Mouse (Mus musculus): ENCODE measurements around the gene Ostn.

- TF ChIP-seq CTCF (IDR thresholded peaks at IDR 0.05; ENCODE audit: borderline replicate concordance, insufficient read depth, low read depth, low read length) (no peak), POLR2A (IDR thresholded peaks at IDR 0.05; ENCODE audit: borderline replicate concordance, insufficient read depth, low read length) (no peak)
These were observed 74.9 kb downstream of the Ostn start for GRCm38 (mm10) chr16:27382217-27382616.
